Mouse (Mus musculus): Measurements from ENCODE around the gene Gm3250.
"Not testable (repeated sequence)": the region's sequence is repeated elsewhere in the genome, so short reads cannot be mapped to it uniquely, and the experiment has no call there.

The Gm3250 gene

GRCm38 (mm10) chr10:77751254-77751653, 31.1 kb downstream of the Gm3250 start, which contains the start of gene Gm9736:
Gm9736 (minus strand) TSS chr10:77751354.
- DNase-seq (ENCODE audit: low spot score in 2 of 2): not testable (repeated sequence)

- not testable (repeated sequence) for DNase-seq (ENCODE audit: low spot score in 2 of 2)
Measured at GRCm38 (mm10) chr10:77750686-77751085, 31.7 kb downstream of the Gm3250 start.

- not testable (repeated sequence) for DNase-seq (ENCODE audit: low spot score in 2 of 2)
Measured at GRCm38 (mm10) chr10:77741924-77742688, 40.2 kb downstream of the Gm3250 start, which contains the start of gene Gm18596. Gm18596 (minus strand) TSS chr10:77742638.

GRCm38 (mm10) chr10:77738929-77739328, 43.4 kb downstream of the Gm3250 start:
- no peak for DNase-seq (ENCODE audit: low spot score in 2 of 2)

- no peak for DNase-seq (ENCODE audit: low spot score in 2 of 2)
Measured at GRCm38 (mm10) chr10:77735928-77736327, 46.4 kb downstream of the Gm3250 start.

Measured in spleen, postnatal 14 days (tissue).